Mouse (Mus musculus): ENCODE data around the gene Fam167b. TPM values are rescaled to one million over a fixed set of nuclear protein-coding genes. Genes with fewer than 3 reads are reported as not detected.

Gene Fam167b
- polyA plus RNA-seq, 1 experiment from 2014 or later: 3.2 TPM

GRCm38 (mm10) chr4:129585773-129586172, 7.4 kb upstream of the Fam167b start:
- Histone ChIP-seq H3K9me3 (ENCODE audit: low read length) (no peaks in the 10 kb centered on the region), H3K4me1 (ENCODE audit: insufficient read depth, low read depth, low read length) (peaks cover 6% of the 10 kb centered on the region; the same call in 1 of the 2 replicates), H3K4me3 (ENCODE audit: low read depth, low read length) (no peak overlapping the region), H3K9ac (replicated peaks; ENCODE audit: low read depth) (no peak overlapping the region), H3K27me3 (replicated peaks; ENCODE audit: insufficient read depth, low read length) (no peaks in the 10 kb centered on the region), H3K4me2 (replicated peaks; ENCODE audit: low read depth, low read length) (peak overlapping the region; percentile 69; the same call in 1 of the 2 replicates), H3K36me3 (ENCODE audit: insufficient read depth, low read length) (no peaks in the 10 kb centered on the region), H3K27ac (ENCODE audit: low read length) (no peak overlapping the region)
- ATAC-seq: no peak
- no peak for TF ChIP-seq EP300 (IDR thresholded peaks at IDR 0.05)
- no peak for TF ChIP-seq CTCF (IDR thresholded peaks at IDR 0.05)
- no peak for DNase-seq (ENCODE audit: low spot score)
- 76% methylated on average over 9 of the region's 9 CpGs for WGBS

- no peaks in the 10 kb centered on the region for H3K9me3 ChIP-seq (ENCODE audit: low read length)
- H3K4me1 ChIP-seq (ENCODE audit: insufficient read depth, low read depth, low read length): peaks cover 6% of the 10 kb centered on the region; the same call in 1 of the 2 replicates
- DNase-seq (ENCODE audit: low spot score): peak; percentile 88
- H3K4me2 ChIP-seq (replicated peaks; ENCODE audit: low read depth, low read length): peak overlapping the region; percentile 69
- peak overlapping the region; percentile 36 for H3K9ac ChIP-seq (replicated peaks; ENCODE audit: low read depth)
- no peaks in the 10 kb centered on the region for H3K36me3 ChIP-seq (ENCODE audit: insufficient read depth, low read length)
- peak overlapping the region; percentile 45 for H3K4me3 ChIP-seq (ENCODE audit: low read depth, low read length)
- no peaks in the 10 kb centered on the region for H3K27me3 ChIP-seq (replicated peaks; ENCODE audit: insufficient read depth, low read length)
- TF ChIP-seq EP300 (IDR thresholded peaks at IDR 0.05) (no peak), CTCF (IDR thresholded peaks at IDR 0.05) (peak; percentile 77)
- ATAC-seq: peak; percentile 89
- peak overlapping the region; percentile 82; the same call in 1 of the 2 replicates for H3K27ac ChIP-seq (ENCODE audit: low read length)
- WGBS: 2% methylated on average over 36 of the region's 36 CpGs
These were observed 6.7 kb upstream of the Fam167b start for GRCm38 (mm10) chr4:129584884-129585608.

GRCm38 (mm10) chr4:129584370-129584769, 6.0 kb upstream of the Fam167b start:
- DNase-seq (ENCODE audit: low spot score): peak; percentile 36
- Histone ChIP-seq H3K4me2 (replicated peaks; ENCODE audit: low read depth, low read length) (peak overlapping the region; percentile 69), H3K36me3 (ENCODE audit: insufficient read depth, low read length) (no peaks in the 10 kb centered on the region), H3K9me3 (ENCODE audit: low read length) (no peaks in the 10 kb centered on the region), H3K9ac (replicated peaks; ENCODE audit: low read depth) (peak overlapping the region; percentile 36), H3K4me1 (ENCODE audit: insufficient read depth, low read depth, low read length) (peaks cover 6% of the 10 kb centered on the region; the same call in 1 of the 2 replicates), H3K27me3 (replicated peaks; ENCODE audit: insufficient read depth, low read length) (no peaks in the 10 kb centered on the region), H3K4me3 (ENCODE audit: low read depth, low read length) (peak overlapping the region; percentile 45; the same call in 1 of the 2 replicates), H3K27ac (ENCODE audit: low read length) (peak overlapping the region; percentile 82; the same call in 1 of the 2 replicates)
- no peak for TF ChIP-seq EP300 (IDR thresholded peaks at IDR 0.05)
- no peak for TF ChIP-seq CTCF (IDR thresholded peaks at IDR 0.05)
- WGBS: 83% methylated on average over 1 of the region's 1 CpGs
- ATAC-seq: peak; percentile 38

- H3K4me1 ChIP-seq (ENCODE audit: insufficient read depth, low read depth, low read length): peaks cover 6% of the 10 kb centered on the region; the same call in 1 of the 2 replicates
- ATAC-seq: no peak
- H3K9me3 ChIP-seq (ENCODE audit: low read length): no peaks in the 10 kb centered on the region
- H3K27me3 ChIP-seq (replicated peaks; ENCODE audit: insufficient read depth, low read length): no peaks in the 10 kb centered on the region
- no peaks in the 10 kb centered on the region for H3K36me3 ChIP-seq (ENCODE audit: insufficient read depth, low read length)
- no peak for DNase-seq (ENCODE audit: low spot score)
- H3K9ac ChIP-seq (replicated peaks; ENCODE audit: low read depth): no peak overlapping the region
- no peak for TF ChIP-seq CTCF (IDR thresholded peaks at IDR 0.05)
- no peak for TF ChIP-seq EP300 (IDR thresholded peaks at IDR 0.05)
- H3K4me3 ChIP-seq (ENCODE audit: low read depth, low read length): no peak overlapping the region
- H3K4me2 ChIP-seq (replicated peaks; ENCODE audit: low read depth, low read length): no peak overlapping the region
- H3K27ac ChIP-seq (ENCODE audit: low read length): no peak overlapping the region
- 86% methylated on average over 1 of the region's 1 CpGs for WGBS
These were observed 3.9 kb upstream of the Fam167b start for GRCm38 (mm10) chr4:129582251-129582650.

- Histone ChIP-seq H3K9me3 (ENCODE audit: low read length) (no peaks in the 10 kb centered on the region), H3K36me3 (ENCODE audit: insufficient read depth, low read length) (no peaks in the 10 kb centered on the region), H3K4me1 (ENCODE audit: insufficient read depth, low read depth, low read length) (peaks cover 6% of the 10 kb centered on the region; the same call in 1 of the 2 replicates), H3K4me2 (replicated peaks; ENCODE audit: low read depth, low read length) (no peak overlapping the region), H3K4me3 (ENCODE audit: low read depth, low read length) (no peak overlapping the region), H3K27me3 (replicated peaks; ENCODE audit: insufficient read depth, low read length) (no peaks in the 10 kb centered on the region), H3K27ac (ENCODE audit: low read length) (no peak overlapping the region), H3K9ac (replicated peaks; ENCODE audit: low read depth) (no peak overlapping the region)
- no peak for TF ChIP-seq CTCF (IDR thresholded peaks at IDR 0.05)
- no peak for TF ChIP-seq EP300 (IDR thresholded peaks at IDR 0.05)
- DNase-seq (ENCODE audit: low spot score): no peak
- no peak for ATAC-seq
- 45% methylated on average over 7 of the region's 7 CpGs for WGBS
These were observed 2.0 kb upstream of the Fam167b start for GRCm38 (mm10) chr4:129580347-129580746.

GRCm38 (mm10) chr4:129577688-129578087, 661 bp downstream of the Fam167b start:
- Histone ChIP-seq H3K36me3 (ENCODE audit: insufficient read depth, low read length) (no peaks in the 10 kb centered on the region), H3K27ac (ENCODE audit: low read length) (no peak overlapping the region), H3K4me2 (replicated peaks; ENCODE audit: low read depth, low read length) (peak overlapping the region; percentile 20; the same call in 1 of the 2 replicates), H3K27me3 (replicated peaks; ENCODE audit: insufficient read depth, low read length) (no peaks in the 10 kb centered on the region), H3K4me3 (ENCODE audit: low read depth, low read length) (no peak overlapping the region), H3K4me1 (ENCODE audit: insufficient read depth, low read depth, low read length) (no peaks in the 10 kb centered on the region), H3K9ac (replicated peaks; ENCODE audit: low read depth) (no peak overlapping the region; the same call in 1 of the 2 replicates), H3K9me3 (ENCODE audit: low read length) (no peaks in the 10 kb centered on the region)
- DNase-seq (ENCODE audit: low spot score) (no peak), ATAC-seq (no peak)
- WGBS: 79% methylated on average over 7 of the region's 7 CpGs
- TF ChIP-seq CTCF (IDR thresholded peaks at IDR 0.05) (no peak), EP300 (IDR thresholded peaks at IDR 0.05) (no peak)
